Mouse (Mus musculus) adrenal gland, adult (tissue): ENCODE results near the gene Kcnj10.

Experiments
- DNase-seq, 2 experiments: peaks; one replicate each; pipeline ENCODE4 v3.0.0; 2022 to 2023; ENCODE audit warnings: low spot score in 1 of 2; ENCODE audit not compliant: inconsistent age in 2 of 2

Gene Kcnj10

DNA sequence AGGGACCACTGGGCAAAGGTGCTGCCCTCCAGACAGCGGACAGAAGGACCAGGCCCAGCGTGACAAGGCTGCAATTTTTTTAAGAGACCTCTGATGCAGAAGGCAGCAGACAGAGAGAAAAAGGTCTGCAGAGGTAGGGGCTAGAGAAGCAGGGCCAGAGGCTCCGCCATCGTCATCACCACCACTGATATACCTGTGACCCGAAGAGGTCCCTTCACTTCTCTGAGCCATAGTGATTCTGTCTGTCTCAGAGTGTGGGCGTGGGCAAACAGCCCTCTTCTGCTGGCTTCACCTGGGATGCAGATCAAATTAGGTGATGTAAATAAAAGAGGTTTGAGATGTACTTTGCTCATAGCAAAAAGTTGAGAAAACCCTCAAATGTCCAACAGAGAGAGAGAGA, 11.4 kb upstream of the Kcnj10 start:
- no peak for DNase-seq

GRCm38 (mm10) chr1:172331422-172331947, 9.5 kb upstream of the Kcnj10 start:
- no peak for DNase-seq

GRCm38 (mm10) chr1:172332925-172333324, 8.1 kb upstream of the Kcnj10 start:
- DNase-seq = no peak

DNA sequence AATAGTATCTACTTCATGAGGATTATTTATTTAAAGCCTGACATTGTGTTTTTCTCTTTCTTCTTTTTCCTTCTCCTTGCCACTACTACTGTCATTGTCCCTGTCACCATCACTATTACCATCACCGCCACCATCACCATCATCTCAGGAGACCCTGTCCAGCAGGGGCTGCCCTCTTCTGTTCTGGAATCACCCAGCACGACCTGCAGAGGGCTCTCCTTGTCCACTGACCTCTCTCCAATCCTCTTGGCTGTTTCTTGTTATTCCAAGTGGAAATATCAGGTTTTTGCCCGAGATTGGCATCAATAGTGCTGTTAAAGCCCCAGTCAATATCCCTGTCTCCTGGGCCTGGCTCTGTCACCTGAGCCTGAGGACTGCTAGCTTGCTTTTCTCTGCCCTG, 7.5 kb upstream of the Kcnj10 start:
- no peak for DNase-seq

- no peak for DNase-seq
Observed at GRCm38 (mm10) chr1:172335804-172336203, 5.2 kb upstream of the Kcnj10 start.

GRCm38 (mm10) chr1:172337411-172338185, 3.4 kb upstream of the Kcnj10 start:
- DNase-seq = no peak

DNA sequence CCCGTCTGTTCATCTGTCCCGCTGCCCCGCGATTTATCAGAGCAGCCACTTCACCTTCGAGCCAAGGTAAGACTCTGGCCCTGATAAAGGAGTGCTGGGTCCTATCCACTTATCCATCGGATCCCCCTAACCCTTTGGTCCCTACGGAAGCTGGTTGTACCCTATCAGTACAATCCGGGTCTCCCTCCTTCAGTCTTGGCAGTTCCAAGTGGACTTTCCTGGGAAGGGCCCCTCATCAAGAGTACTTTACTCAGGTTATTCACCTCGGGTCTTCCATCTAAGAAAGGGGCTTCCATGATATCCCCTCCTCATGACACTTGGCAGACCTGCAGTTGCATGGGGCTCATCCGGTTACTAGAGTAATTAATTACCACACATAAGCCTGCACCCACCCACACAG, 376 bp downstream of the Kcnj10 start:
- no peak for DNase-seq

- DNase-seq = no peak
Observed at GRCm38 (mm10) chr1:172342729-172343128, 1.7 kb downstream of the Kcnj10 start.

DNA sequence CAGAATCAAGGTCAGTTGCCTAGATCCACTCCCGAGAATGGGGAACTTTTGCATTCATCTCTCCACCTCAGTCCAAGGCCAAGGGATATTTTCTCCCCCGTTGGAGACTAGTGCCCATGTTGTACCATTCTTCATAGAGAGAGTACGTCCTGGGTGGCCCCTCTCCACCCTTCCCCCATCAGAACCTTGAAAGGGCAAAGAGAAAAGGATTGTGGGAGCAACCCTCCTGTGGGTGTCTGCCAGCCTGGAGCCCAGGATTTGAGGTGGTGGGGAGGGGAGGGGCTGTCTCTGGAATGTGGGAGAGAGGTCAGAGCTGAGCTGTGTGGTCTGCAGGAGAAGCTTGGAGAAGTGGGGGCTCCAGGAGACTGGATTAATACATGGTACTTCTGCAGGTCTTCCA, 2.9 kb downstream of the Kcnj10 start:
- DNase-seq = no peak

GRCm38 (mm10) chr1:172344820-172345219, 3.8 kb downstream of the Kcnj10 start:
- DNase-seq = no peak

DNA sequence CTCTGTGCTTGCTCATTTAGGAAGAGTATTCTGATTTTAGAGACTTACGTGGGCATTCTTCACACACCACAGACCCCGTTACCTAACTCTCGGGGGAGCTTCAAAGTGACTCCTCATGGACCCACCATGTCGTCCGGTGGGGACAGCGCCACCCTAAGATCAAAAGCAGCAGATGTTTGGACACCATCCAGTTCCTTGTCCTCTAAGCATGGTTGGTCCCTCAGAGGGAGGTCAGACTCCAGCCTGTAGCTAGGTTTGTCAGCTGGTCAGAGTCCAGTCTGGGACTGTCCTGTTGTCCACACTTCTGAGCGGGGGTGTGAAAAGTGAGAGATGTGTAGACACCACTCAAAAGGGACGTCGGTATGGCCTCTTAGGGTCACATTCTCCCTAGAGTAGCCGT, 5.7 kb downstream of the Kcnj10 start:
- peak in 1 of 2 experiments; percentile 30 for DNase-seq

- DNase-seq = peak in 1 of 2 experiments; percentile 32
Observed at GRCm38 (mm10) chr1:172347382-172347781, 6.4 kb downstream of the Kcnj10 start.

GRCm38 (mm10) chr1:172349504-172349903, 8.5 kb downstream of the Kcnj10 start:
- DNase-seq = no peak

DNA sequence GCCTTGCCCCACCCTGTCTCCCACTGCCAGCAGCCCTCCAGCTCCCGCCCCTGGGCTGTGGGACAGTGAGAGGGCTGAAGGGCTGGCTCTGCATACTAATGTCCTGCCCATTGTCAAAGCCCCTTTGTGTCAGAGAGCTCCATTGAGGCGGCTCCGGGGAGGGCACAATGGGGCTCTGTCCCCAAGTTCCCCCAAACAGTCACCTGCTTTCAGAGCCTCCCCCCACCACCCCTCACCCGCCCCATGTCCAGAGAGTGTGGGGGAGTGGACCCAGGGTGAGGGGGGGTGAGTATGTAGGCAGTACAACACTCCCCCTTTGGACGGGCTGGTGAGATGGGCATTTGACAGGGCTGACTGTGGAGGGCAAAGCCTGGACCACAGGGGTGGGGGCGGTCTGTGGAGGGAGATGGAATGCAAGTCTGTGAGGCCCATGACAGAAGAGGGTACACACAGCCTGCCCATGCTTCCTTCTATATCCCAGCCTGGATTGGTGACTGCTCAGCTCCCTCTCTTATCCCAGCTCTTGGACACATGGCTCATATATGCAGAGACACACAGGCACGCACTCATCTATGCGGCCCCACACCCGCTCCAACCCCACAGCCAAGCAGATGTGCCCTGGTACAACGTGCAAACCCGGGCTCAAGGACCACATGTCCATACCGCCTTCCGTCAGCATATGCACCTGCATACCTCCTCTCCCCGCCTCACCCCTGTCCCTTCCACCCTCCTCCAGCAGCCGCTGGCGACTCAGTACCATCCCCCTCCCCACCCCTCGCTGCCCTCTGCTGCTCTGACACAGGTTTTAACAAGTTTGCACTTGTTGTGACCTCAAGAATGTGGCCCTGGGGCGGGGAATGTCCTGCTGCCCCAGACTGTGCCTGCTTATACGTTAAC, 9.2 kb downstream of the Kcnj10 start:
- DNase-seq = peak in 1 of 2 experiments; percentile 28

DNA sequence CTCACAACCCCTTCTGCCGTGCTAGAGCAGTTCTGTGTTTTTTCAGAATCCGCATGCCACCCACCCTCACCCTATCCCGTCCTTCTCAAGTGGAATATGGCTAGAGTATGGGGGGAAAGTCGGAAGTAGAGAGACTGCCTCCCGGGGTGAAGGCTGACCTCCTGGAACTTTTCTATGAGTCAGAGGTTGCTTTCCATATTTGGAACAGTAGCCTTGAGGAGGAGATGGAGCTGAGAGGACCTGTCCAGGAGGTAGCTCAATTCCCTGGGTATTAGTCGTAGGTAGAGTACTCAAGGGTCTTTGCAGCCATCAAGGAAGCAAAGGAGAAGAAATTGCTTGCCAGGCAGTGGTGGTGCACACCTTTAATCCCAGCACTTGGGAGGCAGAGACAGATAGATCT, 11.0 kb downstream of the Kcnj10 start:
- peak; percentile 42 to 80 for DNase-seq

DNA sequence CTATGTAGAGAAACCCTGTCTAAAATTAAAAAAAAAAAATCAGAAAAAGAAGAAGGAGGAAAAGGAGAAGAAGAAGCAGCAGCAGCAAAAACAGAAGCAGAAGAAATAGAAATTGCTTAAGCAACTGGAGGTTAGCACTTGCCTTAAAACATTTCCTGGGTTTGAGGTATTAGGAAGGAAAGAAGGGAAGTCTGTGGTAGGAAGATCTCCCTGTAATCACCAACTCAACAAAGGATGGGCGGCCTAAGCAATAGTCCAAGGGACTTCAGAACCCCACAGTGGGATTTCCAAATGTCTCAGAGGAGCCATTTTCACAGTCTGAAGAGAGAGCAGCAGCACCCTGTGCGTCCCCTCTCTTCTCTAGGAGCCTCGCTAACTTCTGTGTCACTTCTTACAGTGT, 11.4 kb downstream of the Kcnj10 start:
- DNase-seq = no peak

GRCm38 (mm10) chr1:172355336-172355735, 14.3 kb downstream of the Kcnj10 start:
- DNase-seq = no peak

GRCm38 (mm10) chr1:172357550-172357949, 16.5 kb downstream of the Kcnj10 start:
- DNase-seq = peak; percentile 61 to 89

DNA sequence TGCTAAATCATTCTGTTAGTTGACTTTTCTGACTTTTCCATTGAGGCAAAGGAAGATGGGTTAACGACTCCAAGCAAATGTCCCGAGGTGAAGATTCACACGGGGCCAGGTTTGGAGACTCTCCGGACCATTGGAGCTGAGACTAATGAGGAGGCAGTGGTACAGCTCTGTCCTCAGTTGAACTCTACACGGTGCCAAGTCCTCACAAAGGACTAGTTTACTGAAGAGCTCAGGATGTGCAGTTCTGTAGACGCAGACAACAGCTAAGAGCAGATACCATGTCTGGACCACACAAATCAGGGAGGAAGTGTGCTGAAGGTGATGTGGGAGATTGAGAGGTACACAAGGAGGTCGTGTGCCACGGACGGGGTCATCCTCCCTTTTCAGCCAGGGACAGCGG, 17.3 kb downstream of the Kcnj10 start:
- no peak for DNase-seq

DNA sequence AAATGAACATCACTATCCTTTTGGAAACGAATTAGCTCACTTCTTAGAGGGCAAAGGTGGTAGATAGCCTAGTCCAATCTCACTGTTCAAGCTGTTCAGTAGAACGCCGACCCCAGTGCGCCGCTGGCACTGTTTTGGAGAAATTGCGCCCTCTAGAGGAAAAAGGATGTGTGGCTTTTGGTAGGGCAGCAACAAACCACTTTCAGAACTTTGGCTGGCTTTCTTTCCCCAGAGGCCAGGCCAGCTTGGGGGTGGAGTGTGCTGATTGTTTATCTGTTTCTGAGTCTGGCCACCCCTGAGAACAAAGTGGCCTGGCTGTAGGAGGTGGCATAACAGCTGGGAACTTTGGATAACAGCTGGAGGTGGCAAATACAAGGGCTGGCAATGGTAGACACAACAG, 23.7 kb downstream of the Kcnj10 start:
- peak; percentile 58 to 88 for DNase-seq

- peak in 1 of 2 experiments; percentile 71 for DNase-seq
Observed at GRCm38 (mm10) chr1:172368768-172369418, 27.9 kb downstream of the Kcnj10 start.
